Mouse (Mus musculus): Measurements from ENCODE around the gene Hlcs. TPM values are rescaled to one million over a fixed set of nuclear protein-coding genes. Genes with fewer than 3 reads are reported as not detected.
A peak's percentile ranks its signal among the peaks of the same experiment; 100 is the strongest.

Hlcs gene
- total and polyA plus RNA-seq, 3 experiments = 4.4 to 5.5 (median 5.4) TPM

DNA sequence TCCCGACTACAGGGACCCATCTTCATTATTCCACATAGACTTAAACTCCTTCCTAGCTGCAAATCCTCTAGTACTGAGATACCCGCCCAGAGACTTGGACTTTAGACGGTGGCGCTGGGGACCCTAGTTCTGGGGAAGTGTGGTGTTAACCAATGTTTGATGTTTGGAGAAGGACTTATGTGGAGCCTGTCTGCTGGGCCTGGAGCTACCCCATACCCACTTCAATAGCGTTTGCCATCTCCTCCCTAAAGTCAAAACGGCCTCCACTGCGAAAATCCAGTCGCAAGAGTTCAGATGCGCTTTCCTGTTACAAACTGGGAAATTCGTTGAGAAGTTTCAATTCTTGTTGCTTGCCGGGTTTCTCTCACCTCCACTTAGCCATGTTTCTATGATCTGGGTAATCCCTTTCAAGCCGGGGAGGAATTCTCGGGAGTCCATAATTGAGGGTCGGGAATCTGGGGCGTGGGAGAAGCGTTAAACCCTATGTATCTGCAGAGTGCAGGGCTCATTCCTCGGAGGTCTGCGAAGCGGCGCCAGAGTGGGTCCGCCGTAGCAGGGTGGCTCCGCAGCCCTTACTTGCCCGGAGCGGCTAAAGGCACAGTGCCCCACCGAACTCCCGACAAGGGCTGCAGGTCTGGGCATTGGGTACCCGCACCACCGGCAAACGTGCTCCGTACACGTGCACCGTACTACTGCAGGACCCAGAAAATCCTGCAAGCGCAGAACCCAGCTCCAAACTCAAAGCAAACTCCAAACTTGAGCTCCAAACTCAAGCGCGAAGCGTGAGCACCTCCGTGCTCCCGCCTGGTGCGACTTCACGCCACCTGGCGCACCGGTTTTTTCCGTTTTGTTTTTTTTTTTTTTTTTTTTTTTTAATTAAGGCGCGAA lies 230.2 kb downstream of the Hlcs start:
- no peaks in the 10 kb centered on the region for H3K4me1 ChIP-seq (ENCODE audit: control insufficient read depth, insufficient read depth, low read length)
- peak in 1 of 2 experiments; percentile 32 for DNase-seq
- intact Hi-C loops (cut with DNase I) = no loop called here
- WGBS = 6% methylated on average over 46 of the region's 46 CpGs
- TF ChIP-seq EP300 (IDR thresholded peaks at IDR 0.05; ENCODE audit: insufficient read depth, low read depth, low read length) = no peak
- no peak for TF ChIP-seq CTCF (IDR thresholded peaks at IDR 0.05)
- no peak for TF ChIP-seq POLR2A (IDR thresholded peaks at IDR 0.05; ENCODE audit: insufficient read depth, low read depth, low read length)
- no peak overlapping the region for H3K27ac ChIP-seq
- H3K79me2 ChIP-seq (replicated peaks; ENCODE audit: control insufficient read depth, insufficient read depth, low read length) = no peaks in the 10 kb centered on the region
- no peak overlapping the region for H3K9ac ChIP-seq (ENCODE audit: low read depth, low read length)
- no peaks in the 10 kb centered on the region for H3K36me3 ChIP-seq (ENCODE audit: control insufficient read depth, insufficient read depth, low read length)
- no peak overlapping the region for H3K4me3 ChIP-seq
- H3K27me3 ChIP-seq (ENCODE audit: control insufficient read depth, insufficient read depth, low read length) = peaks cover 47% of the 10 kb centered on the region

DNA sequence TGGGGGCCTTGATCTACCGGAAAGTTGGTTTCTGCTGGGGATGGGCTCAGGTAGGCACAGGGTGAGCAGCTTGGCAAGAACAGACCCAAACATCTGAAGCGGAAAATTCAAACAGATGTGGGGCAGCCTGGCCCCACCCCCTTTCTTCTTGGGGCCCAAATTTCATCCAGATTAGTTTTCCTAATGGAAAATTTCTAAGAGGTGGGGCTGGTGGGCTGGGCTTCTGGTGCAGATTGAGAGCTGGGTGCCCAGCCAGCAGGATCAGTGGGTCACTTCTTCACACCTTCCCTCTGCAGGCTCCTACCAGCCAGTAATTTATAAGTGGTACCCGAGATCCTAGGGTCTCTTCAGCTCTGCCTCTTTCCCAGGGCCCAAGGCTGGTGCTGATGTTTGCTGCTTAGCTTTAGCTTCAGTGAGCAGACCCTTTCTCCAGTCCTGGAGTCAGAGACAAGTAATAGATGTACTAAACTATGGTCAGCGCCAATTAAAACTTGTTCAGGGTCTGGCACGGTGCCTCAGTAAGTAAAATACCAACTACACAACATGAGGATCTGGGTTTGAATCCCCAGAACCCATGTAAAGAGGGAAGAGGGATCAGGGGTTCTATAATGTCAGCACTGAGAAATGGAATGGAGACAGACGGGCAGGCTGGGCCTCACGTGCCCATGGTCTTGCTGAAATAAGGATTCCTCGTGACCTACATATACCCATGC lies 231.2 kb downstream of the Hlcs start:
- H3K27ac ChIP-seq = no peak overlapping the region
- H3K4me1 ChIP-seq (ENCODE audit: control insufficient read depth, insufficient read depth, low read length) = no peaks in the 10 kb centered on the region
- WGBS = 16% methylated on average over 8 of the region's 8 CpGs
- H3K27me3 ChIP-seq (ENCODE audit: control insufficient read depth, insufficient read depth, low read length) = peaks cover 42% of the 10 kb centered on the region
- intact Hi-C loops (cut with DNase I) = no loop called here
- DNase-seq = no peak
- no peak overlapping the region for H3K4me3 ChIP-seq
- no peaks in the 10 kb centered on the region for H3K36me3 ChIP-seq (ENCODE audit: control insufficient read depth, insufficient read depth, low read length)
- TF ChIP-seq CTCF (IDR thresholded peaks at IDR 0.05) (no peak), POLR2A (IDR thresholded peaks at IDR 0.05; ENCODE audit: insufficient read depth, low read depth, low read length) (no peak), EP300 (IDR thresholded peaks at IDR 0.05; ENCODE audit: insufficient read depth, low read depth, low read length) (no peak)
- no peak overlapping the region for H3K9ac ChIP-seq (ENCODE audit: low read depth, low read length)
- no peaks in the 10 kb centered on the region for H3K79me2 ChIP-seq (replicated peaks; ENCODE audit: control insufficient read depth, insufficient read depth, low read length)

DNA sequence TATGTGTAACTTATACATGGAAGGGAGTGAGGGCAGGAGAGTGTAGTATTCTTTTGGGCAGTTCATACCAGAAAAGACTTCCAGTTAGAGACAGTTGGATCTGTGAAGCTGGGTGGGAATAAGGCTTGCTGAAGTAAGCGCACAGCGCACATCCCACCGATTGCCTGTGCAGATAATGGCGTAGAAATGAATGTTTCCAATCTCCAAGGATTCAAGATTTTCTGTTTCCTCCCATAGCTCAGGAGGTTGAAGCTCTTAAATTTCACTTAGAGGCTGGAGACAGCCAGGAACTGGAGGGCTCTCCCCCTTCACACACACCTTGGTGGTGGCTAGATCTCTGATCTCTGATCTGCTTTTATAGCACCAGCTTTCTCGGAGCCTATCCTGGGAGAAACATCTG lies 231.8 kb downstream of the Hlcs start:
- intact Hi-C loops (cut with DNase I) = no loop called here
- WGBS = 24% methylated on average over 5 of the region's 5 CpGs
- peaks cover 37% of the 10 kb centered on the region for H3K27me3 ChIP-seq (ENCODE audit: control insufficient read depth, insufficient read depth, low read length)

DNA sequence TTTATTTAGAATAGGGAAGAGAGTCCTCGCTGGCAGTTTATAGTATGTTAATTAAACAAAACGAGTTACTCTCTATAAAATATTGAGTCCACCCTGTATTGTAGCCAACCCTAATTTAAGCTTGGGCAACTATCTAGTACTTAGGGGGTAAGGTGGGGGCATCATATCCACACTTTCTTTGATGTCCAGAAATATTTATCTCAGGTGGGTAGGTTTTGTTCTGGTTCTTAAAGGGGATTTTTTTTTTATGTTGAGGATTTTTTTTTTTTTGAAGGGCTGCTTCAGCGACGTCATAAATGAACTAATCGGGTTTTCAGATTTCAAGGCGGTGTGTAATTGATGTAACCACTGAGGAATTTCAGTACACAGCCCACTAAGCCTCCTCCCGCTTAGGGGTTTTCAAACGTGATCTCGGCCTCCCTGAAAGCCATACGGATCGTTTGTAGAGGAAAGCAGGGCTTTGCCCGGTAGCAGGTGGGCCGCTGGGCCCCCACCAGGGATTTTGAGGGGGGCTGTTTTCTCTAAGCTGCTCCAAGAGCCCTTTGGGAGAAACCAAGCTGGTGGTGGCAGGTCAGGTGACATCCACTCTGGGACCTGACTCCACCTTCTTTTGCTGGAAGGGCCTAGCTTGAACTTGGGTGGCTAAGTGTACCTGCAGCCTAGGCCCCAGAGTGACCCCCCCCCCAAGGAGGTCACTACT lies 233.4 kb downstream of the Hlcs start:
- Histone ChIP-seq H3K4me3 (no peak overlapping the region), H3K27me3 (ENCODE audit: control insufficient read depth, insufficient read depth, low read length) (peaks cover 31% of the 10 kb centered on the region), H3K36me3 (ENCODE audit: control insufficient read depth, insufficient read depth, low read length) (no peaks in the 10 kb centered on the region), H3K27ac (no peak overlapping the region), H3K79me2 (replicated peaks; ENCODE audit: control insufficient read depth, insufficient read depth, low read length) (no peaks in the 10 kb centered on the region), H3K4me1 (ENCODE audit: control insufficient read depth, insufficient read depth, low read length) (no peaks in the 10 kb centered on the region), H3K9ac (ENCODE audit: low read depth, low read length) (no peak overlapping the region)
- intact Hi-C loops (cut with DNase I) = no loop called here
- no peak for TF ChIP-seq POLR2A (IDR thresholded peaks at IDR 0.05; ENCODE audit: insufficient read depth, low read depth, low read length)
- TF ChIP-seq EP300 (IDR thresholded peaks at IDR 0.05; ENCODE audit: insufficient read depth, low read depth, low read length) = no peak
- no peak for TF ChIP-seq CTCF (IDR thresholded peaks at IDR 0.05)
- no peak for DNase-seq
- 11% methylated on average over 13 of the region's 13 CpGs for WGBS

More for the DNA sequence above, 231.8 kb downstream of the Hlcs start:
- Histone ChIP-seq H3K9ac (ENCODE audit: low read depth, low read length) (no peak overlapping the region), H3K79me2 (replicated peaks; ENCODE audit: control insufficient read depth, insufficient read depth, low read length) (no peaks in the 10 kb centered on the region), H3K4me1 (ENCODE audit: control insufficient read depth, insufficient read depth, low read length) (no peaks in the 10 kb centered on the region), H3K4me3 (no peak overlapping the region), H3K36me3 (ENCODE audit: control insufficient read depth, insufficient read depth, low read length) (no peaks in the 10 kb centered on the region), H3K27ac (no peak overlapping the region)
- TF ChIP-seq EP300 (IDR thresholded peaks at IDR 0.05; ENCODE audit: insufficient read depth, low read depth, low read length) = no peak
- no peak for TF ChIP-seq CTCF (IDR thresholded peaks at IDR 0.05)
- TF ChIP-seq POLR2A (IDR thresholded peaks at IDR 0.05; ENCODE audit: insufficient read depth, low read depth, low read length) = no peak
- no peak for DNase-seq

DNA sequence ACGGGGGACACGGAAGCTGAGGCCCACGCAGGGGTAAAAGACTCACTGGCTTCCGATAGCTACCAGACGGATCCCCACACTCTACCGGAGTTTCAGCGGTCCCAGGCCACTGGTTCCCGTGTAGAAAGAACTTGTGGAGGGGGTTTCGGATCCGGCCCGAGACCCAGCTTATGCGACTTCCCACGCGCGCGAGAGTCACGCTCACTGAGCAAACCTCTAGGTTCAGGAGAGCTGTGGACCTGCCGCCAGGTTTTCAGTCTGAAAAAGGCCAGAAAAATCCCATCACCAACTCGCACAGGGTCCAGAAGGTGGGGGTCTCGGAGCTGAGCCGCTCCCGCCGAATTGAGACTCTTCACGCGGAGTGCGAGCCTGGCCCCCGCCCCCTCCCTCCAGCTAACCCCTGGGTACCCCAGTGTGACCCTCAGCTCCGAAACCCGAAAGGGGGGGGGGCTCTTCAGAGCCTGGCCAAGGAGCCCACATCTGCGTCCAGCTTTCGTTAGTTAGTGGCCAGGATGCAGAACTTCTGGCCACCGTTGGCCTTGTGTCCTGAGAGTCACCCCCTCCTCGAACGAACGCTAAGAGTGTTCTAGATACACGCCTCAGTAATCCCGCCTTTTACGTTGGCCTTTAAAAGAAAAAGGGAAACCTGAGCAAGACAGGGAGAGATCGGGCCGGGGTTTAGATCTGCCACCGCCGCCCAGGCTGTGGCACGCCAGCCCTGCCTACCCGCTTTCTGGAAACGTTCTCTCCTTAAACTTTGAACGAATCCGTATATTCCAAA lies 234.1 kb downstream of the Hlcs start:
- H3K9ac ChIP-seq (ENCODE audit: low read depth, low read length) = no peak overlapping the region
- H3K27ac ChIP-seq = no peak overlapping the region
- 4% methylated on average over 47 of the region's 47 CpGs for WGBS
- DNase-seq = peak in 1 of 2 experiments; percentile 28
- no peaks in the 10 kb centered on the region for H3K36me3 ChIP-seq (ENCODE audit: control insufficient read depth, insufficient read depth, low read length)
- TF ChIP-seq CTCF (IDR thresholded peaks at IDR 0.05) = no peak
- intact Hi-C loops (cut with DNase I) = no loop called here
- H3K4me3 ChIP-seq = no peak overlapping the region
- H3K4me1 ChIP-seq (ENCODE audit: control insufficient read depth, insufficient read depth, low read length) = no peaks in the 10 kb centered on the region
- no peaks in the 10 kb centered on the region for H3K79me2 ChIP-seq (replicated peaks; ENCODE audit: control insufficient read depth, insufficient read depth, low read length)
- peaks cover 26% of the 10 kb centered on the region for H3K27me3 ChIP-seq (ENCODE audit: control insufficient read depth, insufficient read depth, low read length)

Small RNAs within 50 kb of the gene (microRNA-seq; reads per million reads assigned to microRNA genes)
- 0 reads per million in 2 experiments for gene Gm23062

Other genes starting within 250 kb of the Hlcs start
- gene Sim2, start 228.6 kb downstream of the Hlcs start, total RNA-seq (2021) = not detected
- gene Sim2, start 228.6 kb downstream of the Hlcs start, polyA plus RNA-seq (2012; rRNA removed) = 0.12 TPM in 1 of 2 replicates, not detected in the other
- gene Ripply3, start 14.8 kb upstream of the Hlcs start, total RNA-seq (2021) = 1 to 10 TPM; 3.9 to 5.1 TPM
- gene Ripply3, start 14.8 kb upstream of the Hlcs start, polyA plus RNA-seq (2012; rRNA removed) = 2.9 and 5.1 TPM in 2 replicates
- gene Ttc3, start 57.0 kb upstream of the Hlcs start, total RNA-seq (2021) = 10 to 100 TPM; 77.6 to 85.5 TPM
- 26.0 and 43.2 TPM in 2 replicates for gene Ttc3, start 57.0 kb upstream of the Hlcs start, polyA plus RNA-seq (2012; rRNA removed)
- 100 to 1,000 TPM; 101 to 113 TPM for gene Pigp, start 58.3 kb upstream of the Hlcs start, total RNA-seq (2021)
- gene Pigp, start 58.3 kb upstream of the Hlcs start, polyA plus RNA-seq (2012; rRNA removed) = 49.4 and 86.4 TPM in 2 replicates
- gene Vps26c, start 213.3 kb upstream of the Hlcs start, total RNA-seq (2021) = 10 to 100 TPM; 21.8 to 22.1 TPM
- gene Vps26c, start 213.3 kb upstream of the Hlcs start, polyA plus RNA-seq (2012; rRNA removed) = 25.7 and 42.8 TPM in 2 replicates

All from heart, adult 2 months (tissue).